Mouse (Mus musculus): Measurements from ENCODE around the gene Slc7a10. TPM values are rescaled to one million over a fixed set of nuclear protein-coding genes. Genes with fewer than 3 reads are reported as not detected.
"Not testable (repeated sequence)": the region's sequence is repeated elsewhere in the genome, so short reads cannot be mapped to it uniquely, and the experiment has no call there.

Slc7a10 gene
- total RNA-seq, 2 experiments from 2014 or later = 0.88 to 1.6 TPM

DNA sequence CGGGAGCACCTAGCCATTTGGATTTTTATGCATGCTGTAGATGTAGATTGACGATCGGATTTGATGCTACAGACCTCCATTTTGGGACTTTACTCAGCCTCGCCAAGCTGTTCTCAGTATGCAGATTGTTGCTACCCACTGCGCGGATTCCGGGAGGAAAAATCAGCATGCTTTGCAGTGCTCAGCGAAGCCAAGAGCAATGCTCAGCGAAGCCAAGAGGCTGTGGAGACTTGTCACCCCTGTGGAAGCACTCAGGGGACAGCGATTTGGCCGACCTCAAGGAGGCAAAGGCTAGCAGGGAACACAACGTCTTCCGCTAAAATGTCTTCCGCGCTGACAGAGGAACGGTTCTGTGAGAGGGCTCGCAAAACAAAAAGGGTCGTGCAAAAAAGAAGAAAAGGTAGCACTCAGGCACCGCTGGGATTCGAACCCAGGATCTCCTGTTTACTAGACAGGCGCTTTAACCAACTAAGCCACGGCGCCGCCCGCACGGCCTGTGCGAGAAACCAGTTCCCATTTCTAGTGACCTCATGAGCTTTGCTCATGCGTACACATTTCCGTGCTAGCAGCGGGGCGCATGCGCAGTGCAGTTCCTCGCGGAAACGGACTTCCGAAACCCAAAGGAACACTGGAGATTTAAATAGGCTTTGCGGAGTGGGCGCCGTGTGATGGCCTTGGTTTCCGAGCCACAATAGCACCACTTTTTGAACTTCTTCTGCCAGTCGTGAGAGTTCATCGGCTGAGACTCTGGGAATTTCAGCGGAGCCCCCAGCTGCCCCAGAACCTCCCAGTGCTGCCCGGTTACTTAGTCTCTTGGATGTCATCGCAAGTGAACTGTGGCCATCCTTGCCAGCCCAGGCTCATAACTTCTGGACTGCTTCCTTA lies 48.4 kb downstream of the Slc7a10 start:
- intact Hi-C loops (cut with DNase I) = loop anchor here (2.0 kb wide), 1 partner anchor 18 kb away; no protein-coding TSS in a partner anchor
- DNase-seq = peak; percentile 97 to 98

GRCm38 (mm10) chr7:35235308-35235707 lies 49.1 kb downstream of the Slc7a10 start:
- peak; percentile 37 to 61 for DNase-seq
- intact Hi-C loops (cut with DNase I) = loop anchor here (2.0 kb wide), 1 partner anchor 19 kb away; no protein-coding TSS in a partner anchor

DNA sequence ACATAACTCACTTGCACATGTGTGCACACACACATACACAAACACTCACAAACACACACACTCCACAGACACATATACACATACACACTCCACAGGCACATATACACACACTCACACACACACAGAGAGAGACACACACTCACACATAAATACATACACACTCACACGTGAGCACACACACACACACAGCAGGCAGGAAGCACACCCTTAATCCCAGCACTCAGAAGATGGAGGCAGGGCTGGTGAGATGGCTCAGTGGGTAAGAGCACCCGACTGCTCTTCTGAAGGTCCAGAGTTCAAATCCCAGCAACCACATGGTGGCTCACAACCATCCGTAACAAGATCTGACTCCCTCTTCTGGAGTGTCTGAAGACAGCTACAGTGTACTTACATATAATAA lies 51.8 kb downstream of the Slc7a10 start:
- DNase-seq; intact Hi-C loops (cut with DNase I): not testable (repeated sequence)

Other genes starting within 250 kb of the Slc7a10 start
- 10 to 100 TPM; 27.8 to 29.1 TPM for gene Cebpg, start 129.8 kb upstream of the Slc7a10 start, total RNA-seq (2021)
- 10 to 100 TPM in 1 of 2 experiments, 1 to 10 TPM in 1; 5.2 to 11.5 TPM for gene Cebpa, start 67.1 kb upstream of the Slc7a10 start, total RNA-seq (2021)
- 1 to 10 TPM; 8.9 to 9.0 TPM for gene Lrp3, start 29.1 kb downstream of the Slc7a10 start, total RNA-seq (2021)
- 10 to 100 TPM in 1 of 2 experiments, 1 to 10 TPM in 1; 9.6 to 10.4 TPM for gene Gpatch1, start 132.1 kb downstream of the Slc7a10 start, total RNA-seq (2021)
- gene Rhpn2, start 147.8 kb downstream of the Slc7a10 start, total RNA-seq (2021) = 1 to 10 TPM; 5.0 to 6.0 TPM
- 1 to 10 TPM; 1.6 to 2.9 TPM for gene Faap24, start 210.5 kb downstream of the Slc7a10 start, total RNA-seq (2021)
- gene Cep89, start 210.7 kb downstream of the Slc7a10 start, total RNA-seq (2021) = 10 to 100 TPM; 14.1 to 15.4 TPM

All from heart, postnatal 14 days (tissue).